Mouse (Mus musculus) liver, adult 2 months (tissue): Measurements from ENCODE around the gene Gm11565.
"Not testable (repeated sequence)": the region's sequence is repeated elsewhere in the genome, so short reads cannot be mapped to it uniquely, and the experiment has no call there.

ENCODE experiments used
- CTCF ChIP-seq: fragments of 200-500 bp; IDR thresholded peaks from 2 replicates; pipeline ENCODE4 v1.5.1; 2011; ENCODE audit warnings: low read depth, low read length, control low read depth
- POLR2A ChIP-seq: fragments of 200-500 bp; IDR thresholded peaks from 2 replicates; pipeline ENCODE4 v1.6.1; 2011; ENCODE audit warnings: low read length, control low read depth; ENCODE audit not compliant: insufficient read depth; ENCODE audit errors: extremely low read depth

GRCm38 (mm10) chr11:99873089-99873488 is 41.5 kb upstream of the Gm11565 start, which contains the start of gene Krtap9-1:
- TF ChIP-seq CTCF, POLR2A: not testable (repeated sequence)
